11 mouse cellular contexts compared by ENCODE assay signal in the genomic region with DNA sequence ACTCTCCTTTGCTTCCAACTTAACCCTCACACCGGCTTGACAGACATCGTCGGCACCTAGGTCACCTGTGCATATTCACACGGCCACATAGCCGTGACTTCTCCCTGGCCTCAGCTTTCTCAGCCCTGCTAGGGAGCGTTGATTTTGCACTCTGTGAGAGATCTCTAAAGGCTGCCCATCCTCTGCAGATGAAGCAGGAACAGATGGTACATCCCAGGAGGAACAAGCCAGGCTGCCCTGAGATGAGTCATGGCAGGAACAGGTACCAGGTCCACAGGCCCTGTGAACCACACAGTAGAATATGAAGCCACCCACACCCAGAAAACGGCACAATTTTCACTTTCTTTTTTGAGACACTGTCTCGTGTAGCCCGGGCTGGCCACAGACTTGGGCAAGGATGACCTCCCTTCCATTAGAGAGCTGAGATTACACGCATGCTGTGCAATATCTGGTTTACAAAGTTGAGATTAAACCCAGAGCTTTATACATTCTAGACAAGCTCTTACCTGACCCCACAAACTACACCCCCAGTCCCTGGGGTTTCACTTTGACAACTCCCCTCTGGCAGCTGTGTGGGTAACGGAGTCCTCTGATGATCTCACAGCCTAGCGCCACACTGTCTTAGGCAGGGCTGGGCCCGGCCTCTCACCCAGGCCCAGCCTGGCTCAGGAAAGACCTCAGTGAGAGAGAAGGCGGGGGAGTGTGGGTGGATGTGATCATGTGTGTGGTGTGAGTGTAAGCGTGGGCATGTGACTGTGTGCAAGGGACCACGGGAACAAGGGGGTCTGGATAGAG. TPM values are rescaled to one million over a fixed set of nuclear protein-coding genes. Genes with fewer than 3 reads are reported as not detected.
A peak's percentile ranks its signal among the peaks of the same experiment; 100 is the strongest.
DNase-seq lines count a peak whose midpoint lies in the region; ATAC-seq lines count a peak whose summit lies in the region.
"Had no signal": no experiment of that assay in that cellular context is flagged by ENCODE, and none has a peak within 500 bp of the region (broad histone marks: within the 10 kb centered on the region; RNA-seq: fewer than 3 reads in every experiment).

No protein-coding gene starts in this region.

- H3K36me3 ChIP-seq in hindbrain, embryonic 14.5 days (replicated peaks; ENCODE audit: control insufficient read depth, insufficient read depth): no peaks in the 10 kb centered on the region
- H3K36me3 ChIP-seq in hindbrain, embryonic 16.5 days (ENCODE audit: control insufficient read depth, insufficient read depth, low read length): no peaks in the 10 kb centered on the region
- no peaks in the 10 kb centered on the region for H3K36me3 ChIP-seq in splenic B cell, adult 2 months (ENCODE audit: control insufficient read depth, insufficient read depth, low read length, poor library complexity, severe bottlenecking)
- H3K36me3 ChIP-seq: lung, embryonic 15.5 days had no signal

- H3K27ac ChIP-seq in hindbrain, embryonic 14.5 days: no peak overlapping the region
- no peak overlapping the region for H3K27ac ChIP-seq in hindbrain, embryonic 16.5 days (ENCODE audit: low read depth, low read length)
- H3K27ac ChIP-seq: lung, embryonic 15.5 days had no signal

- H3K4me1 ChIP-seq in hindbrain, embryonic 14.5 days (replicated peaks; ENCODE audit: control insufficient read depth, insufficient read depth, low read length): peaks cover 7% of the 10 kb centered on the region; the same call in 1 of the 2 replicates
- H3K4me1 ChIP-seq in hindbrain, embryonic 16.5 days (ENCODE audit: control insufficient read depth, insufficient read depth, low read depth, low read length): peaks cover 4% of the 10 kb centered on the region

- H3K27me3 ChIP-seq in hindbrain, embryonic 14.5 days (ENCODE audit: control insufficient read depth, insufficient read depth, low read length): peaks cover 15% of the 10 kb centered on the region
- 0 out of 2 replicates have a peak, but pooled peaks cover 2% of the 10 kb centered on the region for H3K27me3 ChIP-seq in hindbrain, embryonic 16.5 days (replicated peaks; ENCODE audit: control insufficient read depth, insufficient read depth, low read length)
- H3K27me3 ChIP-seq in splenic B cell, adult 2 months (ENCODE audit: control insufficient read depth, insufficient read depth, low read length, poor library complexity, severe bottlenecking): no peaks in the 10 kb centered on the region

- no peak for DNase-seq in hindbrain, embryonic 14.5 days (ENCODE audit: low spot score)
- peak; percentile 34 for DNase-seq in thymus, postnatal 14 days
- DNase-seq in thymus, adult 18-20 months: no peak
- DNase-seq in cerebellum, adult 9-11 months: peak; percentile 85
- peak; percentile 61 for DNase-seq in splenic B cell, adult 2 months (ENCODE audit: low read depth, low spot score)
- DNase-seq in testis, postnatal 10 days (ENCODE audit: low spot score): no peak
- DNase-seq in adrenal gland, adult 2 months: no peak
- DNase-seq: gastrocnemius, postnatal 10 days; right cerebral cortex, postnatal 25 days had no signal

- no peak overlapping the region for H3K9ac ChIP-seq in hindbrain, embryonic 14.5 days
- no peak overlapping the region for H3K9ac ChIP-seq in hindbrain, embryonic 16.5 days (ENCODE audit: low read depth, low read length)
- H3K9ac ChIP-seq: lung, embryonic 15.5 days had no signal

- ATAC-seq in hindbrain, embryonic 14.5 days (ENCODE audit: low FRiP score): 0 out of 2 replicates have a peak, but pooled peaks have one; percentile 34
- no peak for ATAC-seq in hindbrain, embryonic 16.5 days

- 88% methylated on average over 16 of the region's 16 CpGs for WGBS in hindbrain, embryonic 14.5 days
- WGBS in hindbrain, embryonic 16.5 days: 87% methylated on average over 16 of the region's 16 CpGs

- H3K9me3 ChIP-seq in hindbrain, embryonic 14.5 days (ENCODE audit: control insufficient read depth, low read length): no peaks in the 10 kb centered on the region
- no peaks in the 10 kb centered on the region for H3K9me3 ChIP-seq in hindbrain, embryonic 16.5 days (ENCODE audit: control insufficient read depth, low read length)
- H3K9me3 ChIP-seq: lung, embryonic 15.5 days had no signal

- H3K4me2 ChIP-seq in hindbrain, embryonic 14.5 days (replicated peaks): no peak overlapping the region
- no peak overlapping the region for H3K4me2 ChIP-seq in hindbrain, embryonic 16.5 days (ENCODE audit: low read length)
- H3K4me2 ChIP-seq: lung, embryonic 15.5 days had no signal

- no peak overlapping the region for H3K4me3 ChIP-seq in hindbrain, embryonic 14.5 days (replicated peaks; ENCODE audit: low read length)
- H3K4me3 ChIP-seq in hindbrain, embryonic 16.5 days (ENCODE audit: low read length): no peak overlapping the region
- H3K4me3 ChIP-seq: lung, embryonic 15.5 days had no signal

RNA-seq across cellular contexts. Expression of a gene that starts 10.5 kb away (rescaled TPM):
- 20.0 and 24.3 TPM in 2 replicates for polyA plus RNA-seq in hindbrain, embryonic 14.5 days (2014; fragmentation: Nextera tagmentation; extraction: Ambion mirVana)
- polyA plus RNA-seq in hindbrain, embryonic 16.5 days (2015; fragmentation: Nextera tagmentation; extraction: Ambion mirVana): 13.9 and 22.8 TPM in 2 replicates
- 100 to 1,000 TPM; 140 to 146 TPM for total RNA-seq in adrenal gland, adult 2 months (2021)
- polyA plus RNA-seq in adrenal gland, adult 2 months (2012; rRNA removed): 136 and 180 TPM in 2 replicates

RNA-seq across cellular contexts. Expression of a gene that starts 36.5 kb away (rescaled TPM):
- 0.31 and 0.32 TPM in 2 replicates for polyA plus RNA-seq in hindbrain, embryonic 14.5 days (2014; fragmentation: Nextera tagmentation; extraction: Ambion mirVana)
- 0.34 and 0.37 TPM in 2 replicates for polyA plus RNA-seq in hindbrain, embryonic 16.5 days (2015; fragmentation: Nextera tagmentation; extraction: Ambion mirVana)
- 1 to 10 TPM in 1 of 2 experiments, under 1 TPM in 1; 0.17 to 5.7 TPM for total RNA-seq in adrenal gland, adult 2 months (2021)
- 3.3 and 10.3 TPM in 2 replicates for polyA plus RNA-seq in adrenal gland, adult 2 months (2012; rRNA removed)

Comparison
In these comparisons a context has a peak if more than half of its experiments do, and no peak if none do; other contexts are left out.
1. DNase-seq: peak in thymus, postnatal 14 days (single experiment), cerebellum, adult 9-11 months (single experiment) and splenic B cell, adult 2 months (single experiment); none in hindbrain, embryonic 14.5 days (single experiment), thymus, adult 18-20 months (0 of 2), testis, postnatal 10 days (single experiment) and adrenal gland, adult 2 months (single experiment).